Mouse (Mus musculus) cerebellum, adult 2 months (tissue): Measurements from ENCODE around the gene Skint3. TPM values are rescaled to one million over a fixed set of nuclear protein-coding genes. Genes with fewer than 3 reads are reported as not detected.

Source experiments
- polyA plus RNA-seq: library from polyadenylated mRNA; depleted of rRNA; stranded (reverse); fragments of >200 nt; gene quantifications from 2 replicates; pipeline ENCODE4 v1.2.3, GENCODE M21; 2012; rRNA removed

Skint3 gene
- polyA plus RNA-seq, 1 experiment = not detected

Other genes with a start within 250 kb of the Skint3 start
- gene Skint1, start 226.0 kb upstream of the Skint3 start, polyA plus RNA-seq = not detected in 2 replicates
- gene Skint4, start 160.2 kb upstream of the Skint3 start, polyA plus RNA-seq = not detected in 2 replicates
- not detected in 2 replicates for gene Skint9, start 201.7 kb downstream of the Skint3 start, polyA plus RNA-seq